Mouse (Mus musculus) neural tube, embryonic 10.5 days (tissue): ENCODE data around the gene Itgal.

Source experiments
- DNase-seq: peaks from one replicate; pipeline ENCODE4 v3.0.0-alpha.2; 2017; ENCODE audit warnings: low spot score; ENCODE audit errors: extremely low spot score

The Itgal gene

GRCm38 (mm10) chr7:127278311-127278710 is 17.7 kb upstream of the Itgal start:
- peak; percentile 23 for DNase-seq

GRCm38 (mm10) chr7:127280092-127280491 is 16.0 kb upstream of the Itgal start:
- DNase-seq: no peak

GRCm38 (mm10) chr7:127281114-127281513 is 14.9 kb upstream of the Itgal start:
- DNase-seq: no peak

- DNase-seq: no peak
Measured at GRCm38 (mm10) chr7:127282190-127282589, 13.9 kb upstream of the Itgal start.

- no peak for DNase-seq
Measured at GRCm38 (mm10) chr7:127285154-127285553, 10.9 kb upstream of the Itgal start.

GRCm38 (mm10) chr7:127287940-127288339 is 8.1 kb upstream of the Itgal start:
- DNase-seq: no peak

- DNase-seq: no peak
Measured at GRCm38 (mm10) chr7:127289306-127289705, 6.8 kb upstream of the Itgal start.

GRCm38 (mm10) chr7:127290142-127290541 is 5.9 kb upstream of the Itgal start:
- no peak for DNase-seq

- no peak for DNase-seq
Measured at GRCm38 (mm10) chr7:127296786-127297555, 911 bp downstream of the Itgal start.

- DNase-seq: no peak
Measured at GRCm38 (mm10) chr7:127297586-127298193, 1.6 kb downstream of the Itgal start.

- DNase-seq: no peak
Measured at GRCm38 (mm10) chr7:127308431-127308830, 12.4 kb downstream of the Itgal start.

- DNase-seq: peak; percentile 60
Measured at GRCm38 (mm10) chr7:127308887-127309286, 12.8 kb downstream of the Itgal start.

- no peak for DNase-seq
Measured at GRCm38 (mm10) chr7:127309951-127310350, 13.9 kb downstream of the Itgal start.

- DNase-seq: no peak
Measured at GRCm38 (mm10) chr7:127313912-127314311, 17.9 kb downstream of the Itgal start.

GRCm38 (mm10) chr7:127321106-127321505 is 25.0 kb downstream of the Itgal start:
- DNase-seq: no peak

- DNase-seq: peak; percentile 22
Measured at GRCm38 (mm10) chr7:127322085-127322484, 26.0 kb downstream of the Itgal start.

GRCm38 (mm10) chr7:127324944-127325343 is 28.9 kb downstream of the Itgal start:
- no peak for DNase-seq

- DNase-seq: no peak
Measured at GRCm38 (mm10) chr7:127325550-127325949, 29.5 kb downstream of the Itgal start.

- DNase-seq: no peak
Measured at GRCm38 (mm10) chr7:127326685-127327084, 30.6 kb downstream of the Itgal start.

- DNase-seq: no peak
Measured at GRCm38 (mm10) chr7:127333240-127333639, 37.2 kb downstream of the Itgal start.

- DNase-seq: no peak
Measured at GRCm38 (mm10) chr7:127335604-127336003, 39.5 kb downstream of the Itgal start.

- no peak for DNase-seq
Measured at GRCm38 (mm10) chr7:127337636-127338035, 41.6 kb downstream of the Itgal start.

GRCm38 (mm10) chr7:127341356-127341755 is 45.3 kb downstream of the Itgal start:
- DNase-seq: no peak
